Comparison of ENCODE assay signal across 8 mouse cellular contexts in the genomic region with DNA sequence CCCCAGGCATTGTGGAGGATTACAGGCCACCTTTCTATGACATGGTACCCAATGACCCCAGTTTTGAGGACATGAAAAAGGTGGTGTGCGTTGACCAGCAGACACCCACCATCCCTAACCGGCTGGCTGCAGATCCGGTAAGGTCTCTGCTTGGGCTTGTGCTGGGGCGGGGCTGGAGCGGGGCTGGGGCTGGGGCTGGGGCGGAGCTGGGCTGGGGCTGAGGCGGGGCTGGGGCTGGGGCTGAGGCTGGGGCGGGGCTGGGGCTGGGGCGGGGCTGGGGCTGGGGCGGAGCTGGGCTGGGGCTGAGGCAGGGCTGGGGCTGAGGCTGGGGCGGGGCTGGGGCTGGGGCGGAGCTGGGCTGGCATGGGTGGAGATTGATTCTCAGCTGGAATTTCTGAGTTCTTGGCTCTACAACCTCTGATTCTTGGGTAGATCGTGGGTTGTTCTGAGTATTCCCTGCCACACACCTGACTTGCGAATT. TPM values are rescaled to one million over a fixed set of nuclear protein-coding genes. Genes with fewer than 3 reads are reported as not detected.
DNase-seq lines count a peak whose midpoint lies in the region; ATAC-seq and TF ChIP-seq lines count a peak whose summit lies in the region.

No protein-coding gene starts in this region.

- peak; percentile 43 for ATAC-seq in heart, postnatal 0 days (ENCODE audit: insufficient read depth, low read depth)

- H3K4me1 ChIP-seq in heart, postnatal 0 days (ENCODE audit: control insufficient read depth, insufficient read depth), result peaks cover 41% of the 10 kb centered on the region

- H3K27ac ChIP-seq in heart, postnatal 0 days (ENCODE audit: low read depth), result no peak overlapping the region

- no peaks in the 10 kb centered on the region for H3K36me3 ChIP-seq in heart, postnatal 0 days (replicated peaks; ENCODE audit: control insufficient read depth, insufficient read depth, low read length)

- H3K4me2 ChIP-seq in heart, postnatal 0 days (ENCODE audit: low read depth, low read length), result no peak overlapping the region

- no peaks in the 10 kb centered on the region for H3K27me3 ChIP-seq in heart, postnatal 0 days (ENCODE audit: control insufficient read depth, insufficient read depth, low read length)

- no peak for TF ChIP-seq EP300 in heart, postnatal 0 days (IDR thresholded peaks at IDR 0.05; ENCODE audit: low read depth)

- WGBS in heart, postnatal 0 days, result 15% methylated on average over 12 of the region's 14 CpGs

- no peak for TF ChIP-seq CTCF in heart, postnatal 0 days (IDR thresholded peaks at IDR 0.05; ENCODE audit: low read depth)

- H3K4me3 ChIP-seq in heart, postnatal 0 days (ENCODE audit: low read depth, low read length), result no peak overlapping the region

- peak; percentile 69 to 77 for DNase-seq in lung, adult 18-20 months
- no peak for DNase-seq in lung, postnatal 25 days (ENCODE audit: low spot score)
- peak; percentile 49 for DNase-seq in embryo, embryonic 10 days (ENCODE audit: low spot score)
- DNase-seq in heart, postnatal 0 days (ENCODE audit: low spot score), result no peak
- peak; percentile 68 to 84 for DNase-seq in kidney, postnatal 36 days
- peak; percentile 70 for DNase-seq in naive thymus-derived CD4-positive, alpha-beta T cell, adult 2 months (ENCODE audit: low read depth)
- no peak for DNase-seq in layer of hippocampus, postnatal 10 days (ENCODE audit: low spot score in 2 of 2)
- no peak for DNase-seq in layer of hippocampus, adult 9-11 months

- no peaks in the 10 kb centered on the region for H3K9me3 ChIP-seq in heart, postnatal 0 days (replicated peaks; ENCODE audit: control insufficient read depth, low read length)

- H3K9ac ChIP-seq in heart, postnatal 0 days (replicated peaks; ENCODE audit: low read depth, low read length), result no peak overlapping the region

RNA-seq across cellular contexts. Expression of a gene that starts 12.8 kb away (rescaled TPM):
- total RNA-seq in heart, postnatal 0 days (2014; rRNA removed; ENCODE audit: low replicate concordance), result 18.6 and 36.0 TPM in 2 replicates
- 9.3 and 10.4 TPM in 2 replicates for polyA plus RNA-seq in heart, postnatal 0 days (2015; fragmentation: Nextera tagmentation; extraction: Ambion mirVana)
- 1 to 10 TPM; 9.0 to 9.8 TPM for total RNA-seq in layer of hippocampus, postnatal 10 days (2021)

RNA-seq across cellular contexts. Expression of a gene that starts 25.5 kb away (rescaled TPM):
- total RNA-seq in heart, postnatal 0 days (2014; rRNA removed; ENCODE audit: low replicate concordance), result not detected in 2 replicates
- not detected in 2 replicates for polyA plus RNA-seq in heart, postnatal 0 days (2015; fragmentation: Nextera tagmentation; extraction: Ambion mirVana)
- not detected for total RNA-seq in layer of hippocampus, postnatal 10 days (2021)

RNA-seq across cellular contexts. Expression of a gene that starts 32.8 kb away (rescaled TPM):
- total RNA-seq in heart, postnatal 0 days (2014; rRNA removed; ENCODE audit: low replicate concordance), result 22.3 and 25.9 TPM in 2 replicates
- 5.2 and 5.8 TPM in 2 replicates for polyA plus RNA-seq in heart, postnatal 0 days (2015; fragmentation: Nextera tagmentation; extraction: Ambion mirVana)
- 10 to 100 TPM; 78.9 to 79.2 TPM for total RNA-seq in layer of hippocampus, postnatal 10 days (2021)

Comparison
In these comparisons a context has a peak if more than half of its experiments do, and no peak if none do; other contexts are left out.
1. DNase-seq: peak in lung, adult 18-20 months (2 of 2), embryo, embryonic 10 days (single experiment), kidney, postnatal 36 days (2 of 2) and naive thymus-derived CD4-positive, alpha-beta T cell, adult 2 months (single experiment); none in lung, postnatal 25 days (single experiment), heart, postnatal 0 days (single experiment), layer of hippocampus, postnatal 10 days (0 of 2) and layer of hippocampus, adult 9-11 months (single experiment).